Mouse (Mus musculus): ENCODE data around the gene Armh3.

DNA sequence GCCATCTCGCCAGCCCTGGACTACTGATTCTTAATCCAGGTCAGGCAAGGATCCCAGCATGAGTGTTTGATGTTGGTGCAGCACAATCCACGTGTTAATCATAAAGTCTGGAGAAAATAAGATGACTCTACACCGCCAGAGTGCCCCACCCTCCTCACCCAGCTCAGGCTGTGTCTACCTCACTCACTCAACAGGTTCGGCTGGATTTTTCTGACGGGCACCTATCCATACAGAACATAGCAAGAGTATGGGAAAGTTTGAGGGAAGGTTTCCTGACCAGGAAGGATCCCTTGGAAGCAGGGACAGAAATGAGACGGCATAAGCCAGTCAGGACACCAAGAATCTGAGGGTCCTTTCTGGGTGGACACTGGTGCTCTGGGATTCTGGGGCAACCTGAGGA lies 26.7 kb upstream of the Armh3 start:
- TF ChIP-seq CTCF (IDR thresholded peaks at IDR 0.05; ENCODE audit: insufficient read depth, low read depth, low read length) = no peak
- TF ChIP-seq POLR2A (IDR thresholded peaks at IDR 0.05; ENCODE audit: insufficient read depth, low read depth, low read length) = no peak

Measured in olfactory bulb, adult 2 months (tissue).